Mouse (Mus musculus) midbrain, embryonic 16.5 days (tissue): Measurements from ENCODE around the gene Aagab. TPM values are rescaled to one million over a fixed set of nuclear protein-coding genes. Genes with fewer than 3 reads are reported as not detected.

Source experiments
- ATAC-seq: fragments of 200-750 bp; cut with Nextera tagmentation; 2 replicates; pipeline ENCODE4 v1.8.0; 2017; ENCODE audit warnings: moderate TSS enrichment
- H3K27ac ChIP-seq: fragments of 300-500 bp; sonication (generic); 2 replicates; pipeline ENCODE4 v1.5.1; 2014; ENCODE audit warnings: mild to moderate bottlenecking, low read length, mixed read lengths
- H3K27me3 ChIP-seq: fragments of 300-500 bp; sonication (generic); 2 replicates; pipeline ENCODE4 v1.6.1; 2014; ENCODE audit warnings: low read depth, low read length, mixed read lengths; ENCODE audit not compliant: control insufficient read depth, insufficient read depth
- H3K36me3 ChIP-seq: fragments of 300-500 bp; sonication (generic); 2 replicates; pipeline ENCODE4 v1.6.1; 2014; ENCODE audit warnings: mild to moderate bottlenecking, low read length, moderate library complexity, mixed read lengths; ENCODE audit not compliant: control insufficient read depth, insufficient read depth
- H3K4me1 ChIP-seq: fragments of 300-500 bp; sonication (generic); 2 replicates; pipeline ENCODE4 v1.6.1; 2014; ENCODE audit warnings: mild to moderate bottlenecking, low read length, mixed read lengths; ENCODE audit not compliant: control insufficient read depth, insufficient read depth
- H3K4me2 ChIP-seq: fragments of 300-500 bp; sonication (generic); 2 replicates; pipeline ENCODE4 v1.6.1; 2014; ENCODE audit warnings: mild to moderate bottlenecking, low read length, mixed read lengths
- H3K4me3 ChIP-seq: fragments of 300-500 bp; sonication (generic); 2 replicates; pipeline ENCODE4 v1.5.1; 2014; ENCODE audit warnings: low read depth, mild to moderate bottlenecking, low read length, moderate library complexity, mixed read lengths
- H3K9ac ChIP-seq: fragments of 300-500 bp; sonication (generic); 2 replicates; pipeline ENCODE4 v1.6.1; 2014; ENCODE audit warnings: low read depth, low read length, mixed read lengths
- H3K9me3 ChIP-seq: fragments of 300-500 bp; sonication (generic); replicated peaks from 2 replicates; pipeline ENCODE4 v1.6.1; 2014; ENCODE audit warnings: mild to moderate bottlenecking, low read length, mixed read lengths; ENCODE audit not compliant: control insufficient read depth, poor library complexity, severe bottlenecking
- WGBS: fragments of 180-500 bp; shearing (Covaris S2); extraction: QIAGEN DNeasy Blood & Tissue Kit; methylation state at CpG from one replicate; pipeline ENCODE4 v1.1.7; 2014; 5-methylcytosine and 5-hydroxymethylcytosine counted together
- polyA plus RNA-seq: library from polyadenylated mRNA; unstranded; fragments of >200 nt; fragmentation: Nextera tagmentation; extraction: Ambion mirVana; gene quantifications from 2 replicates; pipeline ENCODE4 v1.2.1, GENCODE M21; 2015

Aagab gene
- polyA plus RNA-seq, 1 experiment from 2014 or later = 69.6 TPM

GRCm38 (mm10) chr9:63657167-63657566 lies 54.7 kb downstream of the Aagab start:
- H3K4me2 ChIP-seq = no peak overlapping the region
- H3K4me1 ChIP-seq = peaks cover 11% of the 10 kb centered on the region; the same call in 1 of the 2 replicates
- no peak overlapping the region for H3K4me3 ChIP-seq
- no peak overlapping the region for H3K27ac ChIP-seq
- no peaks in the 10 kb centered on the region for H3K9me3 ChIP-seq
- H3K36me3 ChIP-seq = no peaks in the 10 kb centered on the region
- ATAC-seq = no peak
- 72% methylated on average over 4 of the region's 4 CpGs for WGBS
- H3K27me3 ChIP-seq = no peaks in the 10 kb centered on the region
- H3K9ac ChIP-seq = no peak overlapping the region

GRCm38 (mm10) chr9:63658436-63658835 lies 56.0 kb downstream of the Aagab start:
- Histone ChIP-seq H3K4me2 (no peak overlapping the region), H3K4me3 (no peak overlapping the region), H3K36me3 (no peaks in the 10 kb centered on the region), H3K27me3 (no peaks in the 10 kb centered on the region), H3K4me1 (peaks cover 8% of the 10 kb centered on the region; the same call in 1 of the 2 replicates), H3K9me3 (no peaks in the 10 kb centered on the region), H3K9ac (no peak overlapping the region), H3K27ac (no peak overlapping the region)
- ATAC-seq = no peak
- 92% methylated on average over 9 of the region's 9 CpGs for WGBS

- Histone ChIP-seq H3K4me3 (no peak overlapping the region), H3K36me3 (no peaks in the 10 kb centered on the region), H3K4me1 (peaks cover 5% of the 10 kb centered on the region; the same call in 1 of the 2 replicates), H3K27me3 (no peaks in the 10 kb centered on the region), H3K27ac (no peak overlapping the region), H3K9me3 (no peaks in the 10 kb centered on the region), H3K9ac (no peak overlapping the region), H3K4me2 (no peak overlapping the region)
- ATAC-seq = peak; percentile 66; the same call in 1 of the 2 replicates
- WGBS = 65% methylated on average over 5 of the region's 5 CpGs
Observed at GRCm38 (mm10) chr9:63658970-63659371, 56.5 kb downstream of the Aagab start.

- Histone ChIP-seq H3K4me2 (no peak overlapping the region), H3K4me3 (no peak overlapping the region), H3K27ac (no peak overlapping the region), H3K9me3 (no peaks in the 10 kb centered on the region), H3K27me3 (no peaks in the 10 kb centered on the region), H3K4me1 (peaks cover 6% of the 10 kb centered on the region; the same call in 1 of the 2 replicates), H3K9ac (no peak overlapping the region), H3K36me3 (no peaks in the 10 kb centered on the region)
- ATAC-seq = no peak
- WGBS = 92% methylated on average over 4 of the region's 4 CpGs
Observed at GRCm38 (mm10) chr9:63660061-63660460, 57.6 kb downstream of the Aagab start.

- H3K9ac ChIP-seq = no peak overlapping the region
- H3K36me3 ChIP-seq = no peaks in the 10 kb centered on the region
- H3K4me1 ChIP-seq = peaks cover 7% of the 10 kb centered on the region; the same call in 1 of the 2 replicates
- H3K27me3 ChIP-seq = no peaks in the 10 kb centered on the region
- 98% methylated on average over 3 of the region's 3 CpGs for WGBS
- no peak for ATAC-seq
- no peak overlapping the region for H3K27ac ChIP-seq
- H3K9me3 ChIP-seq = no peaks in the 10 kb centered on the region
- no peak overlapping the region for H3K4me3 ChIP-seq
- H3K4me2 ChIP-seq = no peak overlapping the region
Observed at GRCm38 (mm10) chr9:63660691-63661090, 58.2 kb downstream of the Aagab start.

GRCm38 (mm10) chr9:63662759-63663158 lies 60.3 kb downstream of the Aagab start:
- ATAC-seq = no peak
- H3K27me3 ChIP-seq = no peaks in the 10 kb centered on the region
- no peak overlapping the region for H3K4me2 ChIP-seq
- H3K4me3 ChIP-seq = no peak overlapping the region
- WGBS = 83% methylated on average over 7 of the region's 7 CpGs
- no peak overlapping the region for H3K27ac ChIP-seq
- H3K36me3 ChIP-seq = no peaks in the 10 kb centered on the region
- H3K9me3 ChIP-seq = no peaks in the 10 kb centered on the region
- peaks cover 12% of the 10 kb centered on the region; the same call in 1 of the 2 replicates for H3K4me1 ChIP-seq
- H3K9ac ChIP-seq = no peak overlapping the region

GRCm38 (mm10) chr9:63663222-63663621 lies 60.8 kb downstream of the Aagab start:
- Histone ChIP-seq H3K27ac (no peak overlapping the region), H3K4me3 (no peak overlapping the region), H3K9me3 (no peaks in the 10 kb centered on the region), H3K4me1 (peaks cover 12% of the 10 kb centered on the region; the same call in 1 of the 2 replicates), H3K36me3 (no peaks in the 10 kb centered on the region), H3K9ac (no peak overlapping the region), H3K27me3 (no peaks in the 10 kb centered on the region), H3K4me2 (no peak overlapping the region)
- WGBS = 78% methylated on average over 10 of the region's 10 CpGs
- ATAC-seq = no peak

- Histone ChIP-seq H3K27ac (0 out of 2 replicates have a peak overlapping the region, but pooled peaks have one; percentile 24), H3K9ac (no peak overlapping the region), H3K4me1 (peaks cover 13% of the 10 kb centered on the region), H3K27me3 (no peaks in the 10 kb centered on the region), H3K4me3 (no peak overlapping the region), H3K36me3 (no peaks in the 10 kb centered on the region), H3K9me3 (no peaks in the 10 kb centered on the region), H3K4me2 (no peak overlapping the region)
- no peak for ATAC-seq
- WGBS = 79% methylated on average over 2 of the region's 2 CpGs
Observed at GRCm38 (mm10) chr9:63664300-63664745, 61.9 kb downstream of the Aagab start.

GRCm38 (mm10) chr9:63664792-63665646 lies 62.6 kb downstream of the Aagab start:
- H3K36me3 ChIP-seq = no peaks in the 10 kb centered on the region
- ATAC-seq = no peak
- H3K9me3 ChIP-seq = no peaks in the 10 kb centered on the region
- no peak overlapping the region for H3K27ac ChIP-seq
- no peak overlapping the region for H3K4me3 ChIP-seq
- 34% methylated on average over 13 of the region's 13 CpGs for whole genome bisulfite sequencing
- no peak overlapping the region for H3K9ac ChIP-seq
- no peak overlapping the region for H3K4me2 ChIP-seq
- H3K4me1 ChIP-seq = peaks cover 12% of the 10 kb centered on the region
- no peaks in the 10 kb centered on the region for H3K27me3 ChIP-seq
